Mouse (Mus musculus) kidney, adult 2 months (tissue): ENCODE data around the gene Pnpla8.

Experiments
- CTCF ChIP-seq: fragments of 200-500 bp; conservative IDR thresholded peaks from 2 replicates; pipeline ENCODE4 v1.5.1; 2011; ENCODE audit warnings: low read depth, mild to moderate bottlenecking, control low read depth, low read length, moderate library complexity, mixed read lengths; ENCODE audit not compliant: insufficient read depth, insufficient read length
- POLR2A ChIP-seq: fragments of 200-500 bp; IDR thresholded peaks from one replicate; pipeline ENCODE4 v1.6.1; 2011; ENCODE audit warnings: low read depth, low read length, control low read depth

DNA sequence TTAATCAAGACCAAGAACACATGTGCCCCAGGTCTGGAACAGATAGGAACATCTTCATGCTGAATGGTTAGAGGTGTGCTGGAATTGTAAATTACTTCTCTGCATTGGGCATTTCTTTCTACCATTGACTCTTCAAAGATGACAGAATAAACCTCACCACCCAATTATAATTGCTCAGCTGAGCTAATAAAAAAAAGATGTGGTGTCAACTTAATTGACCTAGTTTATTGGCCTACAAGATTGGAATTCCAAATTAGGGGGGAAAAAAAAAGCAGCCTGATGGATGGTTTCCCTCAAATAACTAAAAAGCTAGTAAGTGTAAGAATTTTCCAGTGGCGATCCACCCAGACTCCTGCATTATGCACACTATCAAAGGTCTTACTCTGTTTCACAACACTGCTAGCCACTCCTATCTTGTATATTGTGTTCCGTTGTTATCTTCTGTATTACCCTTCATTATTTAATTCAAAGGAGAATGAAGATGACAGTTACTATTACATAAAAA is 116.0 kb downstream of the Pnpla8 start:
- TF ChIP-seq POLR2A (no peak), CTCF (no peak)
